Mouse (Mus musculus): ENCODE data around the gene Sfrp4.

- TF ChIP-seq POLR2A (IDR thresholded peaks at IDR 0.05; ENCODE audit: borderline replicate concordance, low read depth, low read length) (no peak), CTCF (IDR thresholded peaks at IDR 0.05; ENCODE audit: low read depth, low read length) (no peak)
These were observed 31.7 kb upstream of the Sfrp4 start for GRCm38 (mm10) chr13:19590996-19591759.

All from bone marrow macrophage, adult 2 months (primary cell).